19 mouse cellular contexts compared by ENCODE assay signal in genomic region chr8:116975606-116976005, GRCm38 (mm10). TPM values are rescaled to one million over a fixed set of nuclear protein-coding genes. Genes with fewer than 3 reads are reported as not detected.
DNase-seq lines count a peak whose midpoint lies in the region; ATAC-seq and TF ChIP-seq lines count a peak whose summit lies in the region.
"Had no signal": no experiment of that assay in that cellular context is flagged by ENCODE, and none has a peak within 500 bp of the region (broad histone marks: within the 10 kb centered on the region; RNA-seq: fewer than 3 reads in every experiment).

No protein-coding gene starts in this region.

- H3K9ac ChIP-seq in intestine, embryonic 15.5 days = no peak overlapping the region
- no peak overlapping the region for H3K9ac ChIP-seq in intestine, postnatal 0 days (ENCODE audit: low read depth, low read length)
- H3K9ac ChIP-seq in midbrain, embryonic 11.5 days (ENCODE audit: low read length) = 0 out of 2 replicates have a peak overlapping the region, but pooled peaks have one; percentile 5
- H3K9ac ChIP-seq in midbrain, postnatal 0 days (replicated peaks; ENCODE audit: low read length, poor library complexity, severe bottlenecking) = no peak overlapping the region
- H3K9ac ChIP-seq in kidney, embryonic 16.5 days (replicated peaks; ENCODE audit: low read length) = peak overlapping the region; percentile 10; the same call in 1 of the 2 replicates
- no peak overlapping the region for H3K9ac ChIP-seq in forebrain, embryonic 16.5 days (replicated peaks; ENCODE audit: low read depth, low read length)
- H3K9ac ChIP-seq: liver, embryonic 13.5 days; neural tube, embryonic 15.5 days had no signal

- H3K4me1 ChIP-seq in intestine, embryonic 15.5 days (replicated peaks) = peaks cover 3% of the 10 kb centered on the region; the same call in 1 of the 2 replicates
- H3K4me1 ChIP-seq in intestine, postnatal 0 days (replicated peaks; ENCODE audit: control insufficient read depth, insufficient read depth, low read length) = peaks cover 5% of the 10 kb centered on the region; the same call in 1 of the 2 replicates
- peaks cover 4% of the 10 kb centered on the region; the same call in 1 of the 2 replicates for H3K4me1 ChIP-seq in midbrain, embryonic 11.5 days (ENCODE audit: control insufficient read depth, insufficient read depth, low read length)
- no peaks in the 10 kb centered on the region for H3K4me1 ChIP-seq in midbrain, postnatal 0 days (ENCODE audit: insufficient read depth, low read length)
- peaks cover 18% of the 10 kb centered on the region for H3K4me1 ChIP-seq in kidney, embryonic 16.5 days (ENCODE audit: insufficient read depth, low read length)
- peaks cover 6% of the 10 kb centered on the region for H3K4me1 ChIP-seq in forebrain, embryonic 16.5 days (replicated peaks; ENCODE audit: control insufficient read depth, insufficient read depth, low read length)

- ATAC-seq in intestine, embryonic 15.5 days = no peak
- no peak for ATAC-seq in intestine, postnatal 0 days
- no peak for ATAC-seq in midbrain, embryonic 11.5 days (ENCODE audit: low FRiP score)
- no peak for ATAC-seq in midbrain, postnatal 0 days (ENCODE audit: low FRiP score)
- no peak for ATAC-seq in kidney, embryonic 16.5 days (ENCODE audit: low FRiP score, low TSS enrichment)
- ATAC-seq in forebrain, embryonic 16.5 days = no peak
- ATAC-seq: forebrain, embryonic 14.5 days; inflammation-experienced regulatory T-cells, adult 6 months had no signal

- no peak overlapping the region for H3K4me3 ChIP-seq in intestine, embryonic 15.5 days (replicated peaks)
- no peak overlapping the region for H3K4me3 ChIP-seq in intestine, postnatal 0 days (ENCODE audit: low read depth, low read length)
- no peak overlapping the region for H3K4me3 ChIP-seq in midbrain, embryonic 11.5 days (ENCODE audit: low read depth, low read length)
- H3K4me3 ChIP-seq in midbrain, postnatal 0 days (ENCODE audit: low read depth, low read length) = no peak overlapping the region
- H3K4me3 ChIP-seq in kidney, embryonic 16.5 days (ENCODE audit: low read length) = no peak overlapping the region
- H3K4me3 ChIP-seq in forebrain, embryonic 16.5 days (replicated peaks; ENCODE audit: low read length) = no peak overlapping the region
- H3K4me3 ChIP-seq: liver, embryonic 13.5 days; megakaryocyte, embryonic 14.5 days; neural tube, embryonic 15.5 days had no signal

- no peaks in the 10 kb centered on the region for H3K36me3 ChIP-seq in intestine, embryonic 15.5 days
- H3K36me3 ChIP-seq in intestine, postnatal 0 days (ENCODE audit: control insufficient read depth, insufficient read depth) = no peaks in the 10 kb centered on the region
- H3K36me3 ChIP-seq in midbrain, embryonic 11.5 days (ENCODE audit: control insufficient read depth, insufficient read depth, low read length) = no peaks in the 10 kb centered on the region
- peaks cover under 1% of the 10 kb centered on the region; the same call in 1 of the 2 replicates for H3K36me3 ChIP-seq in midbrain, postnatal 0 days (ENCODE audit: insufficient read depth, low read length)
- H3K36me3 ChIP-seq in kidney, embryonic 16.5 days (ENCODE audit: insufficient read depth, low read length) = no peaks in the 10 kb centered on the region
- no peaks in the 10 kb centered on the region for H3K36me3 ChIP-seq in forebrain, embryonic 16.5 days (ENCODE audit: control insufficient read depth, insufficient read depth)
- H3K36me3 ChIP-seq: liver, embryonic 13.5 days had no signal

- 0 out of 2 replicates have a peak overlapping the region, but pooled peaks have one; percentile 2 for H3K4me2 ChIP-seq in intestine, embryonic 15.5 days (replicated peaks)
- no peak overlapping the region for H3K4me2 ChIP-seq in intestine, postnatal 0 days (replicated peaks; ENCODE audit: low read depth)
- H3K4me2 ChIP-seq in midbrain, embryonic 11.5 days = no peak overlapping the region
- no peak overlapping the region for H3K4me2 ChIP-seq in midbrain, postnatal 0 days (ENCODE audit: low read depth, low read length, poor library complexity, severe bottlenecking)
- H3K4me2 ChIP-seq in kidney, embryonic 16.5 days (replicated peaks; ENCODE audit: low read depth, low read length) = peak overlapping the region; percentile 17
- H3K4me2 ChIP-seq in forebrain, embryonic 16.5 days (ENCODE audit: low read length) = no peak overlapping the region
- H3K4me2 ChIP-seq: heart, embryonic 11.5 days; liver, embryonic 13.5 days; neural tube, embryonic 15.5 days had no signal

- no peak overlapping the region for H3K27ac ChIP-seq in intestine, embryonic 15.5 days
- no peak overlapping the region for H3K27ac ChIP-seq in intestine, postnatal 0 days (ENCODE audit: low read depth, low read length)
- H3K27ac ChIP-seq in midbrain, embryonic 11.5 days (ENCODE audit: low read depth, low read length) = no peak overlapping the region
- H3K27ac ChIP-seq in midbrain, postnatal 0 days (ENCODE audit: low read depth, low read length) = no peak overlapping the region
- H3K27ac ChIP-seq in kidney, embryonic 16.5 days (ENCODE audit: low read length) = no peak overlapping the region
- H3K27ac ChIP-seq in forebrain, embryonic 16.5 days (ENCODE audit: low read length) = no peak overlapping the region
- H3K27ac ChIP-seq: liver, embryonic 13.5 days; neural tube, embryonic 15.5 days had no signal

- no peaks in the 10 kb centered on the region for H3K9me3 ChIP-seq in intestine, embryonic 15.5 days
- H3K9me3 ChIP-seq in intestine, postnatal 0 days (ENCODE audit: control insufficient read depth) = no peaks in the 10 kb centered on the region
- no peaks in the 10 kb centered on the region for H3K9me3 ChIP-seq in midbrain, embryonic 11.5 days (ENCODE audit: control insufficient read depth, low read length)
- H3K9me3 ChIP-seq in midbrain, postnatal 0 days (ENCODE audit: low read length) = no peaks in the 10 kb centered on the region
- H3K9me3 ChIP-seq in kidney, embryonic 16.5 days (ENCODE audit: low read length) = no peaks in the 10 kb centered on the region
- H3K9me3 ChIP-seq in forebrain, embryonic 16.5 days (ENCODE audit: control insufficient read depth, low read length) = no peaks in the 10 kb centered on the region
- H3K9me3 ChIP-seq: G1E; liver, embryonic 13.5 days; megakaryocyte, embryonic 14.5 days; neural tube, embryonic 15.5 days had no signal

- WGBS in intestine, embryonic 15.5 days = 43% methylated on average over 5 of the region's 5 CpGs
- WGBS in intestine, postnatal 0 days = 53% methylated on average over 5 of the region's 5 CpGs
- 63% methylated on average over 5 of the region's 5 CpGs for WGBS in midbrain, embryonic 11.5 days
- 68% methylated on average over 5 of the region's 5 CpGs for WGBS in midbrain, postnatal 0 days
- 39% methylated on average over 5 of the region's 5 CpGs for WGBS in kidney, embryonic 16.5 days
- WGBS in forebrain, embryonic 16.5 days = 56% methylated on average over 5 of the region's 5 CpGs

- TF ChIP-seq CTCF in intestine, postnatal 0 days (IDR thresholded peaks at IDR 0.05; ENCODE audit: low read depth) = no peak
- TF ChIP-seq CTCF in midbrain, postnatal 0 days (IDR thresholded peaks at IDR 0.05) = no peak

- DNase-seq in midbrain, embryonic 11.5 days (ENCODE audit: low spot score, missing footprints) = no peak
- DNase-seq in midbrain, postnatal 0 days (ENCODE audit: low spot score) = no peak
- DNase-seq in retina, postnatal 1 day = peak; percentile 36
- DNase-seq in left cerebral cortex, adult 11 months (ENCODE audit: low spot score) = no peak
- DNase-seq: adrenal gland, postnatal 25 days; heart, postnatal 4 days; liver, embryonic 13.5 days; right cerebral cortex, adult 18-20 months; spleen, adult 18-20 months had no signal

- no peaks in the 10 kb centered on the region for H3K27me3 ChIP-seq in intestine, embryonic 15.5 days (replicated peaks)
- no peaks in the 10 kb centered on the region for H3K27me3 ChIP-seq in intestine, postnatal 0 days (replicated peaks; ENCODE audit: control insufficient read depth, insufficient read depth, low read length)
- no peaks in the 10 kb centered on the region for H3K27me3 ChIP-seq in midbrain, embryonic 11.5 days (ENCODE audit: control insufficient read depth, insufficient read depth, low read length)
- no peaks in the 10 kb centered on the region for H3K27me3 ChIP-seq in midbrain, postnatal 0 days (ENCODE audit: insufficient read depth, low read length)
- H3K27me3 ChIP-seq in kidney, embryonic 16.5 days (ENCODE audit: insufficient read depth, low read length) = no peaks in the 10 kb centered on the region
- H3K27me3 ChIP-seq in forebrain, embryonic 16.5 days (replicated peaks; ENCODE audit: control insufficient read depth, insufficient read depth, low read length) = no peaks in the 10 kb centered on the region
- H3K27me3 ChIP-seq: neural tube, embryonic 15.5 days had no signal

RNA-seq across cellular contexts. Expression of gene 1700030J22Rik, which starts 3.2 kb away (rescaled TPM):
- polyA plus RNA-seq in intestine, embryonic 15.5 days (2015; fragmentation: Nextera tagmentation; extraction: Ambion mirVana) = 1.2 and 1.3 TPM in 2 replicates
- 0.34 and 0.46 TPM in 2 replicates for polyA plus RNA-seq in intestine, postnatal 0 days (2015; fragmentation: Nextera tagmentation; extraction: Ambion mirVana)
- polyA plus RNA-seq in midbrain, embryonic 11.5 days (2014; fragmentation: Nextera tagmentation; extraction: Ambion mirVana) = 2.7 and 3.8 TPM in 2 replicates
- 6.1 and 11.0 TPM in 2 replicates for total RNA-seq in midbrain, postnatal 0 days (2014; rRNA removed)
- 7.8 and 8.4 TPM in 2 replicates for polyA plus RNA-seq in midbrain, postnatal 0 days (2015; fragmentation: Nextera tagmentation; extraction: Ambion mirVana)
- 2.6 and 2.7 TPM in 2 replicates for polyA plus RNA-seq in kidney, embryonic 16.5 days (2015; fragmentation: Nextera tagmentation; extraction: Ambion mirVana)
- polyA plus RNA-seq in forebrain, embryonic 16.5 days (2015; fragmentation: Nextera tagmentation; extraction: Ambion mirVana) = 6.1 and 6.8 TPM in 2 replicates

RNA-seq across cellular contexts. Expression of gene Gcsh, which starts 17.7 kb away (rescaled TPM):
- polyA plus RNA-seq in intestine, embryonic 15.5 days (2015; fragmentation: Nextera tagmentation; extraction: Ambion mirVana) = 165 and 181 TPM in 2 replicates
- polyA plus RNA-seq in intestine, postnatal 0 days (2015; fragmentation: Nextera tagmentation; extraction: Ambion mirVana) = 91.8 and 93.7 TPM in 2 replicates
- polyA plus RNA-seq in midbrain, embryonic 11.5 days (2014; fragmentation: Nextera tagmentation; extraction: Ambion mirVana) = 146 and 158 TPM in 2 replicates
- total RNA-seq in midbrain, postnatal 0 days (2014; rRNA removed) = 46.5 and 53.8 TPM in 2 replicates
- 93.9 and 106 TPM in 2 replicates for polyA plus RNA-seq in midbrain, postnatal 0 days (2015; fragmentation: Nextera tagmentation; extraction: Ambion mirVana)
- polyA plus RNA-seq in kidney, embryonic 16.5 days (2015; fragmentation: Nextera tagmentation; extraction: Ambion mirVana) = 191 and 203 TPM in 2 replicates
- 75.4 and 81.4 TPM in 2 replicates for polyA plus RNA-seq in forebrain, embryonic 16.5 days (2015; fragmentation: Nextera tagmentation; extraction: Ambion mirVana)

RNA-seq across cellular contexts. Expression of gene Atmin, which starts 32.4 kb away (rescaled TPM):
- 9.5 and 10.2 TPM in 2 replicates for polyA plus RNA-seq in intestine, embryonic 15.5 days (2015; fragmentation: Nextera tagmentation; extraction: Ambion mirVana)
- polyA plus RNA-seq in intestine, postnatal 0 days (2015; fragmentation: Nextera tagmentation; extraction: Ambion mirVana) = 5.5 and 6.2 TPM in 2 replicates
- 16.8 and 17.5 TPM in 2 replicates for polyA plus RNA-seq in midbrain, embryonic 11.5 days (2014; fragmentation: Nextera tagmentation; extraction: Ambion mirVana)
- 45.3 and 47.1 TPM in 2 replicates for total RNA-seq in midbrain, postnatal 0 days (2014; rRNA removed)
- polyA plus RNA-seq in midbrain, postnatal 0 days (2015; fragmentation: Nextera tagmentation; extraction: Ambion mirVana) = 20.1 and 22.7 TPM in 2 replicates
- polyA plus RNA-seq in kidney, embryonic 16.5 days (2015; fragmentation: Nextera tagmentation; extraction: Ambion mirVana) = 12.0 and 12.9 TPM in 2 replicates
- polyA plus RNA-seq in forebrain, embryonic 16.5 days (2015; fragmentation: Nextera tagmentation; extraction: Ambion mirVana) = 17.6 and 19.1 TPM in 2 replicates

RNA-seq across cellular contexts. Expression of gene Cenpn, which starts 54.1 kb away (rescaled TPM):
- 24.5 and 29.5 TPM in 2 replicates for polyA plus RNA-seq in intestine, embryonic 15.5 days (2015; fragmentation: Nextera tagmentation; extraction: Ambion mirVana)
- polyA plus RNA-seq in intestine, postnatal 0 days (2015; fragmentation: Nextera tagmentation; extraction: Ambion mirVana) = 4.7 and 5.7 TPM in 2 replicates
- polyA plus RNA-seq in midbrain, embryonic 11.5 days (2014; fragmentation: Nextera tagmentation; extraction: Ambion mirVana) = 53.0 and 54.0 TPM in 2 replicates
- total RNA-seq in midbrain, postnatal 0 days (2014; rRNA removed) = 2.6 and 3.3 TPM in 2 replicates
- 4.2 and 5.8 TPM in 2 replicates for polyA plus RNA-seq in midbrain, postnatal 0 days (2015; fragmentation: Nextera tagmentation; extraction: Ambion mirVana)
- polyA plus RNA-seq in kidney, embryonic 16.5 days (2015; fragmentation: Nextera tagmentation; extraction: Ambion mirVana) = 45.5 and 46.3 TPM in 2 replicates
- polyA plus RNA-seq in forebrain, embryonic 16.5 days (2015; fragmentation: Nextera tagmentation; extraction: Ambion mirVana) = 13.5 and 15.2 TPM in 2 replicates

RNA-seq across cellular contexts. Expression of gene Cmc2, which starts 54.4 kb away (rescaled TPM):
- polyA plus RNA-seq in intestine, embryonic 15.5 days (2015; fragmentation: Nextera tagmentation; extraction: Ambion mirVana) = 73.1 and 79.8 TPM in 2 replicates
- polyA plus RNA-seq in intestine, postnatal 0 days (2015; fragmentation: Nextera tagmentation; extraction: Ambion mirVana) = 50.7 and 58.0 TPM in 2 replicates
- polyA plus RNA-seq in midbrain, embryonic 11.5 days (2014; fragmentation: Nextera tagmentation; extraction: Ambion mirVana) = 77.6 and 79.5 TPM in 2 replicates
- total RNA-seq in midbrain, postnatal 0 days (2014; rRNA removed) = 8.8 and 16.8 TPM in 2 replicates
- polyA plus RNA-seq in midbrain, postnatal 0 days (2015; fragmentation: Nextera tagmentation; extraction: Ambion mirVana) = 24.8 and 24.9 TPM in 2 replicates
- polyA plus RNA-seq in kidney, embryonic 16.5 days (2015; fragmentation: Nextera tagmentation; extraction: Ambion mirVana) = 79.4 and 89.3 TPM in 2 replicates
- 28.6 and 30.8 TPM in 2 replicates for polyA plus RNA-seq in forebrain, embryonic 16.5 days (2015; fragmentation: Nextera tagmentation; extraction: Ambion mirVana)

Comparison
In these comparisons a context has a peak if more than half of its experiments do, and no peak if none do; other contexts are left out.
1. H3K4me2 ChIP-seq: peak in intestine, embryonic 15.5 days (single experiment) and kidney, embryonic 16.5 days (single experiment); none in intestine, postnatal 0 days (single experiment), midbrain, embryonic 11.5 days (single experiment), midbrain, postnatal 0 days (single experiment) and forebrain, embryonic 16.5 days (single experiment).
2. H3K9ac ChIP-seq: peak in midbrain, embryonic 11.5 days (single experiment) and kidney, embryonic 16.5 days (single experiment); none in intestine, embryonic 15.5 days (single experiment), intestine, postnatal 0 days (single experiment), midbrain, postnatal 0 days (single experiment) and forebrain, embryonic 16.5 days (single experiment).